Mouse (Mus musculus) central nervous system, embryonic 11.5 days (tissue): Measurements from ENCODE around the gene Tnfsf12. TPM values are rescaled to one million over a fixed set of nuclear protein-coding genes. Genes with fewer than 3 reads are reported as not detected.

Experiments
- polyA plus RNA-seq: library from polyadenylated mRNA; depleted of rRNA; stranded (reverse); fragments of >200 nt; gene quantifications from 2 replicates; pipeline ENCODE4 v1.2.3, GENCODE M21; 2012; rRNA removed

The Tnfsf12 gene
- polyA plus RNA-seq, result 4.4 and 4.9 TPM in 2 replicates

DNA sequence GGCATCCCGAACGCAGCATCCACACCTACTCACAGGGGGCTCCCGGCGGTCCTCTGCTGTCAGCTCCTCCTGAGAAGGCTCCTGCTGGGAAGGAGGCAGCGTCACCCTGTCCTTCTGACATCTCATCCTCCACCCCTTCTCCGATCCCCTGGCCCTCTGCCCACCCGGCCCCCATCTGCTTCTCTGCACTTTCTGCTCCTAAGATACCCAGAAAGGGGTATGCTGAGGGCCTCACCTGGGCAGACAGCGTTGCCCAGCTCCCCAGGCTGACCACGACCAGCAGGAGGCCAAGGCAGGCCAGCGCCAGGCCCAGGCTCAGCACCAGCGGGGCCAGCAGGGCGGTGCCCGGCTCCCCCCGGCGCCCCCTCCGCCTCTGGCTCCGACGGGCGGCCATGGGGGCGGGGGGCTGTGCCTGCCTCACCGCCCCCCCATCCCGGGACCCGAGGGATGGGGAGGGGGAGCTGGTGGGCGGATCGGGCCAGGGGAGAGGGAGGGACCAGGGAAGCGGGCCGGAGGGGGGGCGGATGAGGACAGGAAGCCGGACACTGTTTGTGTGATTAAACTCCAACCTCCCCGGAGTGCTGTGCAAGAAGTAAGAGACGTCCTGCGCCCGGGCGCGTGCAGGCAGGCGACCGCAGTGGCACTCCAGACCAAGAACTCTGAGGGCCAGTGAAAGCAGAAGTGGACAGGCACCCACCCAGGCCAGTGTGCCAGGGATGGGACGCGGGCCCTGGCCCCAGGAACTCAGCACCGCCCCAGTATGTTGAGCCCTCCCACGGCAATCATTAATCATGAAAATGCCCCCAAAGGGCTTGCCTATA, at the start of gene Tnfsf12, which contains the start of gene Tnfsfm13:
Tnfsf12 (minus strand) TSS at position 489 of the 821 bp plus-strand sequence.
Tnfsfm13 (minus strand) TSS at position 738 of the 821 bp plus-strand sequence.

GRCm38 (mm10) chr11:69685526-69686148, 10.0 kb downstream of the Tnfsf12 start, which contains the start of gene Tnfsf13:
Gene Tnfsf13 (minus strand): TSS chr11:69685784.

GRCm38 (mm10) chr11:69681314-69682208, 14.1 kb downstream of the Tnfsf12 start, which contains the start of gene Senp3:
Gene Senp3 (minus strand): TSS chr11:69682084.

GRCm38 (mm10) chr11:69672211-69672706, 23.4 kb downstream of the Tnfsf12 start, which contains the start of gene Eif4a1:
Gene Eif4a1 (minus strand): TSS chr11:69672423.

GRCm38 (mm10) chr11:69665961-69666664, 29.5 kb downstream of the Tnfsf12 start, which contains the start of gene Cd68:
Gene Cd68 (minus strand): TSS chr11:69666153.

GRCm38 (mm10) chr11:69662213-69662966, 33.3 kb downstream of the Tnfsf12 start, which contains the start of gene Mpdu1:
Gene Mpdu1 (minus strand): TSS chr11:69662642.

DNA sequence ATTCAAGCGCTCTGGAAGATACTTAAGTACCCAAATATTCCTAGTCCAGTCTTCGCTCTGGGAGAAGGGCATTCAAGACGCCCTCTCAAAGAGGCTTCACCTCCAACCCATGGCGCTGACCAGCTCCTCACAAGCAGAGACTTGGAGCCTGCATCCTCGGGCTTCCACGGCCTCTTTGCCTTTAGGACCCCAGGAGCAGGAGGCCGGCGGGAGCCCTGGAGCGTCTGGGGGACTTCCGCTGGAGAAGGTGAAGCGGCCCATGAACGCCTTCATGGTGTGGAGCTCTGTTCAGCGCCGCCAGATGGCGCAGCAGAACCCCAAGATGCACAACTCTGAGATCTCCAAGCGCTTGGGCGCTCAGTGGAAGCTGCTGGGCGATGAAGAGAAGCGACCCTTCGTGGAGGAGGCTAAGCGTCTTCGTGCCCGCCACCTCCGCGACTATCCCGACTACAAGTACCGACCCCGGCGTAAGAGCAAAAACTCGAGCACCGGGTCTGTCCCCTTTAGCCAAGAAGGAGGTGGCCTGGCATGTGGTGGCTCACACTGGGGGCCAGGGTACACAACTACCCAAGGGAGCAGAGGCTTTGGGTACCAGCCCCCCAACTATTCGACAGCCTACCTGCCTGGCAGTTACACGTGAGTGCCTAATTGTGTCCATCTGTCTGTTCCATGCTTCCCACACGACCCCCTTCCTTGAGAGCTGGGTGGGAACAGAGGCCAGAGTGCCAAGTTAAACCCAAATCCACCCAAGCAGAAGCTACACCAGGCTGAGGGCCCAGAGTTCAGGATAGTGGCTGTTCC, 40.2 kb downstream of the Tnfsf12 start, which contains the start of gene Sox15:
Sox15 (plus strand) TSS at position 51 of the 801 bp plus-strand sequence.

Other genes with a start within 250 kb of the Tnfsf12 start
- 1.5 and 2.1 TPM in 2 replicates for gene Dnah2, start 146.7 kb downstream of the Tnfsf12 start, polyA plus RNA-seq
- 60.4 and 60.6 TPM in 2 replicates for gene Efnb3, start 135.6 kb downstream of the Tnfsf12 start, polyA plus RNA-seq
- 22.5 and 33.0 TPM in 2 replicates for gene Wrap53, start 115.6 kb downstream of the Tnfsf12 start, polyA plus RNA-seq
- gene Trp53, start 115.5 kb downstream of the Tnfsf12 start, polyA plus RNA-seq, result 151 and 154 TPM in 2 replicates
- gene Atp1b2, start 89.9 kb downstream of the Tnfsf12 start, polyA plus RNA-seq, result 11.4 and 13.4 TPM in 2 replicates
- 0.86 and 1.6 TPM in 2 replicates for gene Shbg, start 77.9 kb downstream of the Tnfsf12 start, polyA plus RNA-seq
- 14.8 and 16.0 TPM in 2 replicates for gene Sat2, start 73.8 kb downstream of the Tnfsf12 start, polyA plus RNA-seq
- 126 and 156 TPM in 2 replicates for gene Fxr2, start 62.9 kb downstream of the Tnfsf12 start, polyA plus RNA-seq
- gene Sox15, start 40.5 kb downstream of the Tnfsf12 start, polyA plus RNA-seq, result 0.12 and 0.22 TPM in 2 replicates
- 97.0 and 101 TPM in 2 replicates for gene Mpdu1, start 33.2 kb downstream of the Tnfsf12 start, polyA plus RNA-seq
- gene Cd68, start 29.7 kb downstream of the Tnfsf12 start, polyA plus RNA-seq, result 4.7 and 9.4 TPM in 2 replicates
- gene Eif4a1, start 23.4 kb downstream of the Tnfsf12 start, polyA plus RNA-seq, result 1,301 and 1,419 TPM in 2 replicates
- 92.5 and 186 TPM in 2 replicates for gene Senp3, start 13.8 kb downstream of the Tnfsf12 start, polyA plus RNA-seq
- gene Tnfsf13, start 10.1 kb downstream of the Tnfsf12 start, polyA plus RNA-seq, result 0.29 and 0.97 TPM in 2 replicates
- 1.7 and 2.3 TPM in 2 replicates for gene Tnfsfm13, start 249 bp upstream of the Tnfsf12 start, polyA plus RNA-seq
- 48.6 and 79.6 TPM in 2 replicates for gene Polr2a, start 62.8 kb upstream of the Tnfsf12 start, polyA plus RNA-seq
- 0.16 and 0.30 TPM in 2 replicates for gene Slc35g3, start 66.1 kb upstream of the Tnfsf12 start, polyA plus RNA-seq
- 4.7 and 5.0 TPM in 2 replicates for gene Zbtb4, start 70.1 kb upstream of the Tnfsf12 start, polyA plus RNA-seq
- 1.7 and 15.7 TPM in 2 replicates for gene Chrnb1, start 100.1 kb upstream of the Tnfsf12 start, polyA plus RNA-seq
- 4.7 and 7.5 TPM in 2 replicates for gene Fgf11, start 106.0 kb upstream of the Tnfsf12 start, polyA plus RNA-seq
- 0.19 and 0.27 TPM in 2 replicates for gene Tmem102, start 109.8 kb upstream of the Tnfsf12 start, polyA plus RNA-seq
- not detected in 2 replicates for gene Gm39566, start 119.4 kb upstream of the Tnfsf12 start, polyA plus RNA-seq
- gene Spem2, start 122.6 kb upstream of the Tnfsf12 start, polyA plus RNA-seq, result not detected in 2 replicates
- gene Spem1, start 126.3 kb upstream of the Tnfsf12 start, polyA plus RNA-seq, result 0.80 and 0.86 TPM in 2 replicates
- gene Nlgn2, start 141.9 kb upstream of the Tnfsf12 start, polyA plus RNA-seq, result 70.3 and 84.9 TPM in 2 replicates
- gene Tmem256, start 142.7 kb upstream of the Tnfsf12 start, polyA plus RNA-seq, result 137 and 187 TPM in 2 replicates
- gene Plscr3, start 150.5 kb upstream of the Tnfsf12 start, polyA plus RNA-seq, result 60.2 and 99.9 TPM in 2 replicates
- gene Tnk1, start 162.9 kb upstream of the Tnfsf12 start, polyA plus RNA-seq, result 0.25 and 0.65 TPM in 2 replicates
- not detected in 2 replicates for gene Tmem95, start 182.2 kb upstream of the Tnfsf12 start, polyA plus RNA-seq
- 2.3 and 2.9 TPM in 2 replicates for gene Kctd11, start 185.6 kb upstream of the Tnfsf12 start, polyA plus RNA-seq
- 2.0 and 2.4 TPM in 2 replicates for gene Acap1, start 199.7 kb upstream of the Tnfsf12 start, polyA plus RNA-seq
- gene 2810408A11Rik, start 205.1 kb upstream of the Tnfsf12 start, polyA plus RNA-seq, result 10.4 and 14.1 TPM in 2 replicates
- gene Neurl4, start 205.2 kb upstream of the Tnfsf12 start, polyA plus RNA-seq, result 86.7 and 121 TPM in 2 replicates
- gene Gps2, start 218.0 kb upstream of the Tnfsf12 start, polyA plus RNA-seq, result 71.0 and 88.1 TPM in 2 replicates
- gene Eif5a, start 226.1 kb upstream of the Tnfsf12 start, polyA plus RNA-seq, result 1,164 and 1,181 TPM in 2 replicates
- 23.1 and 36.5 TPM in 2 replicates for gene Ybx2, start 239.9 kb upstream of the Tnfsf12 start, polyA plus RNA-seq